Mouse (Mus musculus): ENCODE results near the gene Gbp3. TPM values are rescaled to one million over a fixed set of nuclear protein-coding genes. Genes with fewer than 3 reads are reported as not detected.

The Gbp3 gene
- 6.9 and 8.5 TPM in 2 replicates for polyA plus RNA-seq (2012; rRNA removed)

DNA sequence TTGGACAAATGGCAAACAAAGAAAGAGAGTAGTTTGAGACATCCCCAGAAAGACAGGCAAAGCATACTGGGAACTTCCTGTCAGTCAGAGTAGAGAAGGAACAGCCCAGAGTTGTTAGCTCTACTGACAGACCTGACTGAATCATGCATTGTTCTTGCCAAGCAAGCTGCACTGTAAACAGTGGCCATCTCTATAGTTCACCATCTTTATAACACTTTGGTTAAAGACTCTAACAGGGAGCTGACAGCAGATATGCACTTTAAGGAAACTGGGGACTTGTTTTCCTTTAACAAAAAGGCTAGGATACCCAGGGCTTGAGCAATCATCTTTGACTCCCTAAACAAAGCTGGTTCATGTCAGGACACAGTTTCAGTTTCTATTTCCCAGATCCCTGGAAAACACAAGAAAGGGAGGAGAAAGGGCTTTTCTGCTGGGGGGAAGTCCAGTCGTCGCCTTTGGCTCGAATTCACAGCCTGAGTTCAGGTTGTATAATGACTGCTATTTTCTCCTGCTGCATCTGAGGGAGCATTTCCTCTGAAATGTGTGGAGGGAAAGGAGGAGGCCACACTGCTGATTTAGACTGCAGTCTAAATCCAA is at the start of gene Gbp3:
Gene Gbp3, plus strand, starts transcription at position 395 of the 597 bp plus-strand sequence.

DNA sequence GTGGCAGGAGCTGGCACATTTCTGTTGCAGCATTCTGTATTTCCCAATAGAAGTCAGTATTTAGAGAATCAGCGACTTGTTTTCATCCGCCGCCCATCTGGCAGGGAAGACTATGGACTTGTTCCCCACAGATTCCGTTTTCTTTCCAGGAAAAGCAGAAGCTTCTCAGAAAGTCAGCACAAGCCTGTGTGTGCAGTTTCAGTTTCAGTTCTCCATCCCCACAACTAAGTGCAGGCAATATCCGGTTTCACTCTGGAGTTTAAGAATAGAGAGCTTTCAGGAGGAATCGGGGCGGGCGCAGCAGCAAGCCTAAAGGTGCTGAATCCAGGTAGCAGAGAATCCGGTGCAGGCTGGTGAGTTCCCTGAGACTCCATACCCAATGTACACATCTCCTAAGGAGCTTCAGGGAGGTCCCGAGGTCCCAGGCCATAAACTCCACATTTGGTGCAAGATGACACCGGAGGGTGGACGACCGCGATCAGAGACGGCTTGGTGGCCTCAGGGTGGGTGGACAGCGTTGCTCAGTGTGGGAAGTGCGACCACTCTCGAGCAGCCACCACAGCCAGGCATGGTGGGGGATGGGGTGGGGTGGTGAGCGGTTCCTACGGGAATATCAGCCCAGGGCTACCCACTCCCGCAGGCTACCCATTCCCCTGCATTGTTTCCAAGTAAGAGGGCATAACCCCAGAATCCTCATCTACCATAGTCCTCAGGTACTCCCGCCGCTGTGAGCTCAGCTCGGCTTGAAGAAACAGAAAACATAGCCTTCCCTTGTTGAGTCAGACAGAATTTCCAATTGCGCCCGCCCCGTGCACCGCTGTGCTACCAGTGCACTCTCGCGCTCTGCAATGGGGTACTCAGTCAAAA is 29.5 kb upstream of the Gbp3 start, which contains the start of gene Gbp7:
Gene Gbp7, plus strand, starts transcription at position 256 of the 867 bp plus-strand sequence.

GRCm38 (mm10) chr3:142594547-142594946 is 34.7 kb downstream of the Gbp3 start, which contains the start of gene Gbp2b:
Gbp2b (plus strand) TSS chr3:142594847.

GRCm38 (mm10) chr3:142620111-142620955 is 60.5 kb downstream of the Gbp3 start, which contains the start of gene Gbp2:
Gbp2 (plus strand) TSS chr3:142620602.

Other genes starting within 250 kb of the Gbp3 start
- gene Pdlim5, start 164.3 kb upstream of the Gbp3 start, polyA plus RNA-seq (2012; rRNA removed): 14.8 and 15.6 TPM in 2 replicates
- 0.90 and 1.2 TPM in 2 replicates for gene Gbp5, start 66.0 kb upstream of the Gbp3 start, polyA plus RNA-seq (2012; rRNA removed)
- 4.5 and 5.1 TPM in 2 replicates for gene Gbp7, start 29.7 kb upstream of the Gbp3 start, polyA plus RNA-seq (2012; rRNA removed)
- 0.02 and 0.07 TPM in 2 replicates for gene Gbp2b, start 34.8 kb downstream of the Gbp3 start, polyA plus RNA-seq (2012; rRNA removed)
- gene Gbp2, start 60.6 kb downstream of the Gbp3 start, polyA plus RNA-seq (2012; rRNA removed): 3.1 and 4.8 TPM in 2 replicates
- gene Kyat3, start 141.0 kb downstream of the Gbp3 start, polyA plus RNA-seq (2012; rRNA removed): 52.0 and 58.5 TPM in 2 replicates
- 62.6 and 77.1 TPM in 2 replicates for gene Gtf2b, start 205.0 kb downstream of the Gbp3 start, polyA plus RNA-seq (2012; rRNA removed)